Mouse (Mus musculus) kidney, embryonic 15.5 days (tissue): Measurements from ENCODE around the gene Dlx2. TPM values are rescaled to one million over a fixed set of nuclear protein-coding genes. Genes with fewer than 3 reads are reported as not detected.

ENCODE experiments used
- ATAC-seq: fragments of 200-750 bp; cut with Nextera tagmentation; replicated peaks from 2 replicates; pipeline ENCODE4 v1.8.0; 2017; ENCODE audit warnings: moderate TSS enrichment; ENCODE audit not compliant: low FRiP score
- H3K27ac ChIP-seq: fragments of 300-500 bp; sonication (generic); 2 replicates; pipeline ENCODE4 v1.5.1; 2015; ENCODE audit warnings: mild to moderate bottlenecking, inconsistent platforms
- H3K27me3 ChIP-seq: fragments of 300-500 bp; sonication (generic); 2 replicates; pipeline ENCODE4 v1.6.1; 2015; ENCODE audit warnings: inconsistent platforms
- H3K36me3 ChIP-seq: fragments of 300-500 bp; sonication (generic); 2 replicates; pipeline ENCODE4 v1.6.1; 2015; ENCODE audit warnings: inconsistent platforms
- H3K4me1 ChIP-seq: fragments of 300-500 bp; sonication (generic); 2 replicates; pipeline ENCODE4 v1.6.1; 2015; ENCODE audit warnings: inconsistent platforms
- H3K4me2 ChIP-seq: fragments of 300-500 bp; sonication (generic); 2 replicates; pipeline ENCODE4 v1.6.1; 2015; ENCODE audit warnings: moderate library complexity, mild to moderate bottlenecking, inconsistent platforms
- H3K4me3 ChIP-seq: fragments of 300-500 bp; sonication (generic); replicated peaks from 2 replicates; pipeline ENCODE4 v1.5.1; 2015; ENCODE audit warnings: mild to moderate bottlenecking, inconsistent platforms
- H3K9ac ChIP-seq: fragments of 300-500 bp; sonication (generic); 2 replicates; pipeline ENCODE4 v1.6.1; 2015; ENCODE audit warnings: mild to moderate bottlenecking, inconsistent platforms
- H3K9me3 ChIP-seq: fragments of 300-500 bp; sonication (generic); replicated peaks from 2 replicates; pipeline ENCODE4 v1.6.1; 2016; ENCODE audit warnings: inconsistent platforms
- WGBS: fragments of 180-500 bp; shearing (Covaris S2); methylation state at CpG from one replicate; pipeline ENCODE4 v1.1.7; 2015; ENCODE audit warnings: mixed read lengths; 5-methylcytosine and 5-hydroxymethylcytosine counted together
- polyA plus RNA-seq: library from polyadenylated mRNA; unstranded; fragments of >200 nt; fragmentation: Nextera tagmentation; extraction: Ambion mirVana; gene quantifications from 2 replicates; pipeline ENCODE4 v1.2.1, GENCODE M21; 2015

The Dlx2 gene
- polyA plus RNA-seq, 1 experiment from 2014 or later: 0.16 TPM

DNA sequence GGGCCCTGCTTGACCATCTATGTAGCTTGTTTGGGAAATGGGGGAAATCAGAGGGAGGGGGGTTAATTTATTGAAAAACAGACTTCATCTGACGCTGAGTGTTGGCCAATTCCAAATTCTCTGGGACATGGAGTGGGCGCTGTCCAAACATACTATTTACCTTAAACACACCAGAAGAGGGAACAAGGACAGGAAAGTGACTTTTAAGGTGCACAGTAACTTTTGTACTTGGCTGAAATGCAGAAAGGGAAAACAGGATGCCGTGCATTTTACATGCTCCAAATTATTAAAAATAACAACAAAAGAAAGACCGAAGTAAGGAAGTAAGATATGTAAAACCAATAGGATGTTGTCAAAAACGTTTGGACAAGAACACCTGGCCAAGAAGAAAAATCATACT lies 13.5 kb downstream of the Dlx2 start:
- H3K4me2 ChIP-seq: no peak overlapping the region
- no peak for ATAC-seq
- H3K36me3 ChIP-seq: no peaks in the 10 kb centered on the region
- H3K27me3 ChIP-seq: peaks cover 97% of the 10 kb centered on the region
- no peak overlapping the region for H3K9ac ChIP-seq
- H3K9me3 ChIP-seq: no peaks in the 10 kb centered on the region
- H3K4me1 ChIP-seq: peaks cover 27% of the 10 kb centered on the region
- 7% methylated on average over 5 of the region's 5 CpGs for WGBS
- H3K4me3 ChIP-seq: no peak overlapping the region
- H3K27ac ChIP-seq: no peak overlapping the region

DNA sequence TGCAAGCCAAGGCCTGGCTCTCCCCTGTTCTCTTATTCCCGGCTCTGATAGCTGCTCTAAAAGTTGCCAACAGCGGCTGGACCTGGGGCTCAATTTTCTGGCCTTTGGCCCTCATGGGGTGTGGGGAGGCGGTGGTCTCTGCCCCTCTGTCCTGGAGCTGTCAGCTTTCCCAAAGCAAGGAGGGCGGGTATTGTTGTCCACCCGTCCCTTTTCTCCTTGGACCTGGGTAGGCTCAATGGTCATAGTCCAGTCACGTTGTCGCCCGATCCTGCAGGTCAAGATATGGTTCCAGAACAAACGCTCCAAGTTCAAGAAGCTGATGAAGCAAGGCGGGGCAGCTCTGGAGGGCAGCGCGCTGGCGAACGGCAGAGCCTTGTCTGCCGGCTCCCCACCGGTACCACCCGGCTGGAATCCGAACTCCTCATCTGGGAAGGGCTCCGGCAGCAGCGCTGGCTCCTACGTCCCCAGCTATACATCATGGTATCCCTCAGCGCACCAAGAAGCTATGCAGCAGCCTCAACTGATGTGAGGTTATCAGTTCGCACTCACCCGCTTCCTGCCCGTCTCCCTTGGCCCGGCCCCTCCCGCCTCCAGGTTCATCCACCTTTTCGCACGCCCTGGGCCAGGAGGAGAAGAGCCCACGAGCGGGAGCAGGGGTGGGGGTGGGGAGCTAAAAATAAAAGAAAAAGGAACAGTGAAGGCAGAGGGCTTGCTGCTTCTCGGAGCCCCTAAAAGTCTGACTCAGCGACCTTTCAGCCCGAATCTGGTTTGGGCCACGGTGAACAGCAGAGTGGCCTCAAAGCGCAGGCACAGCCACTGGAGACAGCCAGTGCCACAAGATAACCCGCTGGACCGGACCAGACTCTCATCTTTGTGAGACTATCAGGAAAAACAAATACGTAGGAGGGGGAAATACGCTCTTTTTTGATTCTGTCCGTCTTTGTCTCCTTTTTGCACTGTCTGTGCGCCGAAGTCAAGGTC lies 14.3 kb downstream of the Dlx2 start:
- no peaks in the 10 kb centered on the region for H3K9me3 ChIP-seq
- no peaks in the 10 kb centered on the region for H3K36me3 ChIP-seq
- peaks cover 97% of the 10 kb centered on the region for H3K27me3 ChIP-seq
- no peak overlapping the region for H3K4me3 ChIP-seq
- no peak overlapping the region for H3K27ac ChIP-seq
- H3K4me2 ChIP-seq: no peak overlapping the region
- ATAC-seq: no peak
- peaks cover 29% of the 10 kb centered on the region for H3K4me1 ChIP-seq
- no peak overlapping the region for H3K9ac ChIP-seq
- WGBS: under 1% methylated on average over 43 of the region's 43 CpGs

DNA sequence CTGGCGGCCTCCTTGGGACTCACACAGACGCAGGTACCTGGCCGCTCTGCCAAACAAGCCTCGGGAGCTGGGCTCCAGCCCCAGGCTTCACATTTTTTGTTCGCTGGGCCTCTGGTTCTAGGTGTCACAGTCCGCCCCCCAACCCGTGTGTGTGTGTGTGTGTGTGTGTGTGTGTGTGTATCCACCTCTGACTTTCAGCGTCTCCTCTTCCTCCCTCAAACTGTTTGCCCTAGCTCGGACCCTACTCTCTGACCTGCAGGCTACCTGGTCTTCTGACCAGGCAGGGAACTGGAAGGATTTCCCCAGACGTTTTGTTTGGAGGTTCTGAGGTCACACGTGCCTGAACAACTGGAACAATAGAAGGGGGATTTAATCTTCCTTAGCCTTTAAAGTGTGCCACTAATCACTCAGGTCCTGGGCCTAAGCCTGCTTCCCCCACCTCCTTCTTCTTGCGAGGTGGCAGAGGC lies 15.4 kb downstream of the Dlx2 start:
- whole genome bisulfite sequencing: 1% methylated on average over 12 of the region's 12 CpGs
- Histone ChIP-seq H3K9ac (no peak overlapping the region), H3K27ac (no peak overlapping the region)

DNA sequence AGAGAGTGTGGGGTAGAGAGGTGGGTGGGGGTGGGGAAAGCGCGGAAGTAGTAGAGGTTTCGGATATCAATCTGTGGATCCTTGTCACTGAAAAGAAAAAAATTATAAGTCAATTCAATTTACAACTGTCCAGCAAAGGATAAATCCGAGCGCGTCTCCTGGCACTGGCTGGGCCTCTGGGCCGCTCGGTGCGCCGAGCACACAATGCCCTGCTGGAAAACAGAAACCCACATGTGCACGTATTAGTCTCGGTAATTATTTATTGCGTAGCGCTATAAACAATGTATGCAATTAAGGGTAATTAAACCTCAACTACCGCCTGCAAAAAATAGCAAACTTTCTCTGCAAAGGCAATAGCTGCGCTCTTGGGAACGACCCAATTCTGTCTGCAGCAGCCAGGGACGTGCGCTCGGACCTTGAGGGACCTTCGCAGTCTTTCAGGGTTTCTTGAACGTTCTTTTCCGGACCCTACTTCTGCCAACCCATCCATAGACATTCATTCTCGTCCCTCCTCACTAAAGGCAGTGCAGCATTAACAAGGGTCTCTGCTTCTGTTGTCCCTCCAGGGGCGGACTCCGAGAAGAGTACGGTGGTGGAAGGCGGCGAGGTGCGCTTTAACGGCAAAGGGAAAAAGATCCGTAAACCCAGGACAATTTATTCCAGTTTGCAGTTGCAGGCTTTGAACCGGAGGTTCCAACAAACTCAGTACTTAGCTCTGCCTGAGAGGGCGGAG lies 16.0 kb downstream of the Dlx2 start:
- no peak overlapping the region for H3K9ac ChIP-seq
- H3K27ac ChIP-seq: no peak overlapping the region
- H3K27me3 ChIP-seq: peaks cover 99% of the 10 kb centered on the region
- no peak for ATAC-seq
- under 1% methylated on average over 34 of the region's 34 CpGs for WGBS
- H3K4me2 ChIP-seq: peak overlapping the region; percentile 97
- peaks cover 35% of the 10 kb centered on the region for H3K4me1 ChIP-seq
- H3K9me3 ChIP-seq: no peaks in the 10 kb centered on the region
- peak overlapping the region; percentile 51 for H3K4me3 ChIP-seq
- H3K36me3 ChIP-seq: no peaks in the 10 kb centered on the region

More for the DNA sequence above, 15.4 kb downstream of the Dlx2 start:
- Histone ChIP-seq H3K36me3 (no peaks in the 10 kb centered on the region), H3K27me3 (peaks cover 97% of the 10 kb centered on the region), H3K9me3 (no peaks in the 10 kb centered on the region), H3K4me3 (no peak overlapping the region), H3K4me2 (no peak overlapping the region), H3K4me1 (peaks cover 35% of the 10 kb centered on the region)
- no peak for ATAC-seq

DNA sequence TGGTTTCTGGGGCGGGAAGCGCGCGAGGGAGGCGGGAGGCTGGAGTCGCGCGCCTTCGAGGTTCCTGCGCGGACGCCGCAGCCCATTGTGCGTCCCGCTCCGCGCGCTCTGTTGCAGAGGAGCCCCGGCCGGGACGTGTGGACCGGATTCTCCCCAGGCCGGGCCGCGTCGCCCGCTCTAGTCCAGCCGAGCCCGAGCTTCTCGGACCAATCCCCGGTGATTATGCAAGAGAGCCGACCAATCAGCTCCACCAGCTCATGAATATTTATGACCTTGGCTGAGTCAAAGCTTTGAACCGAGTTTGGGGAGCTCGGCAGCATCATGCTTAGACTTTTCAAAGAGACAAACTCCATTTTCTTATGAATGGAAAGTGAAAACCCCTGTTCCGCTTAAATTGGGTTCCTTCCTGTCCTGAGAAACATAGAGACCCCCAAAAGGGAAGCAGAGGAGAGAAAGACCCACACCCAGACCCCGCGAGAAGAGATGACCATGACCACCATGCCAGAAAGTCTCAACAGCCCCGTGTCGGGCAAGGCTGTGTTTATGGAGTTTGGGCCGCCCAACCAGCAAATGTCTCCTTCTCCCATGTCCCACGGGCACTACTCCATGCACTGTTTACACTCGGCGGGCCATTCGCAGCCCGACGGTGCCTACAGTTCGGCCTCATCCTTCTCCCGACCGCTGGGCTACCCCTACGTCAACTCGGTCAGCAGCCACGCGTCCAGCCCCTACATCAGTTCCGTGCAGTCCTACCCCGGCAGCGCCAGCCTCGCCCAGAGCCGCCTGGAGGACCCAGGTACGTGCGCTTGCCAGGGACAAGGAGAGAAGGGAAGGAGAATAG lies 16.8 kb downstream of the Dlx2 start:
- Histone ChIP-seq H3K9me3 (no peaks in the 10 kb centered on the region), H3K9ac (no peak overlapping the region; the same call in 1 of the 2 replicates), H3K4me2 (peak overlapping the region; percentile 97), H3K36me3 (no peaks in the 10 kb centered on the region), H3K4me1 (peaks cover 37% of the 10 kb centered on the region), H3K27ac (no peak overlapping the region), H3K27me3 (peaks cover 100% of the 10 kb centered on the region), H3K4me3 (peak overlapping the region; percentile 51)
- WGBS: under 1% methylated on average over 60 of the region's 60 CpGs
- peak; percentile 92 for ATAC-seq

DNA sequence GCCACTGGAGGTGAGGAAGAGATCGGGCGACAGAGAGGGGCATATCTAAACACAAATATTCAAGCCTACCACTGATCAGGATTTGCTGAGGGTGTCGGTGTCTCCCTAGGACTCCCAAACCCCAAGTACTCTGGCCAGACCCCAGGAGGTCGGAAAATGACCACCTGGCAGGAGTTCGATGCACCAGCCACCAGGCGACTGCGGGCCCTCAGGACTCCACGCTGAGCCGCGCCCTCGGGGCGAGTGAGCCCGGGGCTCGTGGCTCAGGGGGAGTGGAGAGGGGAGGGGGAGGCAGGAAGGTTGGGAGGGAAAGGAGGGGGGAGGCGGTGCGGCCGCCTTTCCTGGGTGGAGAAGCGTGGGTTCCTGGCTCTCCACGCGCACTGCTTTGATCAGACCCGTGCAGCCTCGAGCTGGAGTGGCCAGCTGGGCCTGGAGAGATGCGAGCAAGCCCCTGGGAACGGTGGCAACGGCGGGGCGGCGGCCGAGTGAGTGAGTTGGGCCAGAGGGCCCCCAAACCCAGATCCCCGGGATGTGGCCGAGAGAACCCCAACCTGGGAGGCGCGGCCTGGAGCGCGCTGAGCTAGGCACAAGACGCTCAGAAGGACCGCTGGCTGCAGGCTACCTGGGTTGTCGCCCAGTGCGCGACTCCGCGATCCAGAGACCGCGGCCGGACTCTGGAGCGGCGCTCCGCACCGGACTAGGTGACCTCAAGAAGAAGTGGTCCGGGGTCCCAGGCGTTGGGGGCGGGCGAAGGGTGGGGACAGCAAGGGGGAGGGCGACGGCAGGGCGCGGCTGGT lies 17.6 kb downstream of the Dlx2 start:
- Histone ChIP-seq H3K4me1 (peaks cover 38% of the 10 kb centered on the region), H3K4me2 (peak overlapping the region; percentile 97), H3K27ac (no peak overlapping the region), H3K27me3 (peaks cover 100% of the 10 kb centered on the region), H3K9ac (no peak overlapping the region; the same call in 1 of the 2 replicates), H3K9me3 (no peaks in the 10 kb centered on the region), H3K4me3 (peak overlapping the region; percentile 51), H3K36me3 (no peaks in the 10 kb centered on the region)
- ATAC-seq: peak; percentile 68
- 1% methylated on average over 57 of the region's 57 CpGs for WGBS

DNA sequence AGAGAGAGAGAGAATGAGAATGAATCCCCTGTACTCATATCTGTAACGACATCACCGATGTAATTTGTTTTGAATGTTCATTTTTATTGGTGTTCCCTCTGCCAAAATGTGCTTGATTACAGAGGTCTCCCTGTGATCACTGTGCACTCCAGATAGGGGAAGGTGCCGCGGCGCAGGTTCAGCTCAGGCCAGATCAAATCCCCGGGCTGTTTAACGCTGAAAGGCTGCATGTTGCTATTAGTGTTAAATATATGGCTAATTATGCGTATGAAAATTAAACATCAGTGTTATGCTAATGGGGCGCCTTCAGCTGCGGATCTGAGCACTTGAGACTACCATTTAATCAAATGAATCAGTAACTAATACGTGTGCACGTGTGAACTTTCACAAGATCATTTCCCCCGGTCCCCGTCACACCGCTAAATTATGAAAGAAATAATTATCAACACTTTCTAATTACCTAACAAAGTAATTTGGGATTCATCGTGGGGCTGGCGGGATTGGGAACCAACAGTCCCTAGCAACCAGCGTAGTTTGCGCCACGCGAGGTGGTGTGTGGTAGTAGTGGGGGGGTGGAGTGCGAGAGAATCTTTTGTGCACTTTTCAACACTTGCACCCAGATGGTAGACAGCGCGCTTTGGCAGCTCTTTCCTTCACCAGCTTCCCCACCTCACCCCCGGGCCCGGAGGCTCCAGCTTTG lies 18.4 kb downstream of the Dlx2 start, which contains the start of gene Dlx1:
Dlx1 (plus strand) TSS at position 100 of the 700 bp plus-strand sequence.
- Histone ChIP-seq H3K27me3 (peaks cover 100% of the 10 kb centered on the region), H3K9ac (no peak within 1 kb of the TSS; the same call in 1 of the 2 replicates), H3K4me2 (peak within 1 kb of the TSS; percentile 97), H3K36me3 (no peaks in the 10 kb centered on the region), H3K9me3 (no peaks in the 10 kb centered on the region), H3K27ac (no peak within 1 kb of the TSS), H3K4me3 (peak within 1 kb of the TSS; percentile 51), H3K4me1 (peaks cover 38% of the 10 kb centered on the region)
- WGBS: 1% methylated on average over 26 of the region's 26 CpGs
- no peak for ATAC-seq

DNA sequence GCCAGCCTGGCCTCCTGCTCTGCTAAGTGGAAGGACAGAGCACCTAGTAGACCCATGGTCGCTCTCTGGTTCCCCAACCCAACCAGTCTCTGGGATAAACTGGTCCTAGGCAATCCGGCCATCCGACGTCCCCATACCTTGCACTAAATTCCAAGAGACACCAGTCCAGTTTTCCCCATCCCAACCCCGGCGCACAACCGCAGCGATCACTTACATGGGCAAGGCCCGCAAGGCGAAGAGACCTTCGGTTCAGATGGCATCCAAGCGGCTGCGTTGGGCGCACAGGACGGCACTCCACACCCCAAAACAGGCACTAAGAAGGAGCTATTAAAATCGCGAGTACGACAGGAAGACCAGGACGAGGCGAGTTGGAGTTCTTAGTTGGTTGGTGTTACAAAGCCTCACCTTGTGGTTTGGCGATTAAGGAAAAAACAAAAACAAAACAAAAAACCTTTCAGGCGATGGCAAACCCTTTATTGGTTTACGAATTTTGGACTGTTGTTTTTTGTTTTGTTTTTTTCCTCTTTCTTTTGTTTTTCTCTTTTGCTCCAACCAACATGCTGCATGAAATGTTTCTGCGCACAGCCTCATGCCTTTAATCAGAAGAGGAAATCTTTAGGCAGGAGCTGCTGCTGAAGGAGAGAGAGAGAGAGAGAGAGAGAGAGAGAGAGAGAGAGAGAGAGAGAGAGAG lies 19.1 kb downstream of the Dlx2 start:
- no peak for ATAC-seq
- Histone ChIP-seq H3K9ac (no peak overlapping the region), H3K9me3 (no peaks in the 10 kb centered on the region), H3K4me1 (peaks cover 36% of the 10 kb centered on the region), H3K4me3 (0 out of 2 replicates have a peak overlapping the region, but pooled peaks have one; percentile 1), H3K27ac (no peak overlapping the region), H3K4me2 (no peak overlapping the region), H3K36me3 (no peaks in the 10 kb centered on the region), H3K27me3 (peaks cover 100% of the 10 kb centered on the region)
- whole genome bisulfite sequencing: 1% methylated on average over 24 of the region's 24 CpGs

DNA sequence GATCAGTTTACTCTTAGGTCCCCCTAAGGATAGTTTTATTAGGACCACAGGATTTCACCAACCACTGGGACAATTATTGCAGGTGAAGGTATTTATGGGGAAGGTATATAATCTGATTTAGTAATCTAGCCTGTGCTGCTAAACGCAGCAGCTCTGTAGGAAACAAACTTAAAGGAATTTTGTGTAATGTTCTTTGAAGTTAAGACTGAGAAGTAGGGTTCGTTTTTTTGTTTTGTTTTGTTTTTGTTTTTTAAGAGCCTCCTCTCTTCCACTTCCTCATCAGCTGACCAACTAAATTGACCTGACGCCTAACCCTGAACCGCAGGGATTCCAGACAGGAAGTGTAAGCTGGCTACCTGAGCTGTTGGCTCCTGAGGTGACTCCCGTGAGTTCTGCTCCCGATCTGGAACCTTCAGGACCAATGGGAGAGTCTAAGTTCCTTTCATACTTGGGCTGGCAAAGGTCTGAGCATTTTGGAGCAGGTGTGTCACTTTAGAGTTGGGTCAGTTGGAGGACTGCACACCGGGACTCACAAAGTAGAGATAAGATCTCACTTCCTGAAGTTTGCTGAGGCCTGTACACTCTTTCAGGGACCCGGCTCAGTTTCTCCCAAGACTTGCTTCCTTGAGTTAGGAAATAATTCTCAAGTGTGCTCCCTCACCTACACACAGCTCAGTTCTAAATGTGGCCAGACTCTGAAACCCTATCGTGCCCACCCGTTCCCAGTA lies 19.8 kb downstream of the Dlx2 start:
- H3K36me3 ChIP-seq: no peaks in the 10 kb centered on the region
- no peak overlapping the region for H3K4me2 ChIP-seq
- no peak for ATAC-seq
- H3K4me3 ChIP-seq: no peak overlapping the region
- peaks cover 97% of the 10 kb centered on the region for H3K27me3 ChIP-seq
- H3K9me3 ChIP-seq: no peaks in the 10 kb centered on the region
- H3K4me1 ChIP-seq: peaks cover 33% of the 10 kb centered on the region
- no peak overlapping the region for H3K27ac ChIP-seq
- no peak overlapping the region for H3K9ac ChIP-seq
- WGBS: 4% methylated on average over 10 of the region's 10 CpGs
